Mouse (Mus musculus) liver, adult 2 months (tissue): ENCODE measurements at regions not wholly inside any gene's neighbourhood (a gene's known extent, or its start where the extent isn't known, plus 50 kb on each side); places are given as distances from the start of the nearest gene placed in this dataset.

Experiments used
- CTCF ChIP-seq: fragments of 200-500 bp; IDR thresholded peaks from 2 replicates; pipeline ENCODE4 v1.5.1; 2011; ENCODE audit warnings: low read depth, low read length, control low read depth
- POLR2A ChIP-seq: fragments of 200-500 bp; IDR thresholded peaks from 2 replicates; pipeline ENCODE4 v1.6.1; 2011; ENCODE audit warnings: low read length, control low read depth; ENCODE audit not compliant: insufficient read depth; ENCODE audit errors: extremely low read depth

DNA sequence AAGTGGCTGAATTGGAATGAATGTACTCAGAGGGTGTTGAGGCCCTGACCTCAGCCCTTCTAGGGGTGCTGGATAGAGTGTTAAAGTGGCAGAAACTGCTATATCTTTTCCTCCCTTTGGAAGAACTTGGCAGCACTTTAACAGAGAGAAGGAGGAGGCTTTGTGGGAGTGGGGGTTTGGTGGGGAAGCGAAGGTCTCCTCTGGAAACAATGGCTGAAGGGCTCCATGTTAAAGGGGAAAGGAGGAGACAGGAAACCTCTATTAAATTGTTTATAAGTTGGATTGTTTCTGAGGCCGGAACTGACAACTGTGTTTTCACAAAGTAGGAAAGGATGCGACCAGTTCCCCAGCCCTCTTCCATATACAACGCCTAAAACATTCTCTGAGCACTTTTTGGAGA is 83.7 kb upstream of the Jag1 start:
- TF ChIP-seq CTCF, result no peak
- TF ChIP-seq POLR2A, result no peak
